Mouse (Mus musculus): ENCODE measurements at regions not wholly inside any gene's neighbourhood (a gene's known extent, or its start where the extent isn't known, plus 50 kb on each side); places are given as distances from the start of the nearest gene placed in this dataset.

GRCm38 (mm10) chr19:23075790-23076189 lies 65.2 kb upstream of the Klf9 start:
- no peak overlapping the region for H3K27ac ChIP-seq (ENCODE audit: low read depth, low read length)
- no peak overlapping the region for H3K9ac ChIP-seq (ENCODE audit: low read depth, low read length)
- WGBS = 35% methylated on average over 5 of the region's 5 CpGs
- DNase-seq (ENCODE audit: low spot score) (no peak), ATAC-seq (ENCODE audit: low FRiP score) (no peak)
- H3K4me2 ChIP-seq (replicated peaks; ENCODE audit: low read depth, low read length) = no peak overlapping the region
- H3K27me3 ChIP-seq (ENCODE audit: control insufficient read depth, insufficient read depth, low read length) = no peaks in the 10 kb centered on the region
- no peaks in the 10 kb centered on the region for H3K4me1 ChIP-seq (replicated peaks; ENCODE audit: control insufficient read depth, insufficient read depth, low read length)
- no peaks in the 10 kb centered on the region for H3K36me3 ChIP-seq (ENCODE audit: control insufficient read depth, insufficient read depth, low read length)
- H3K9me3 ChIP-seq (ENCODE audit: control insufficient read depth, low read length) = no peaks in the 10 kb centered on the region
- no peak overlapping the region for H3K4me3 ChIP-seq (ENCODE audit: low read depth, low read length)

GRCm38 (mm10) chr19:23085173-23085660 lies 55.8 kb upstream of the Klf9 start:
- H3K4me1 ChIP-seq (replicated peaks; ENCODE audit: control insufficient read depth, insufficient read depth, low read length) = no peaks in the 10 kb centered on the region
- no peak overlapping the region for H3K4me2 ChIP-seq (replicated peaks; ENCODE audit: low read depth, low read length)
- H3K36me3 ChIP-seq (ENCODE audit: control insufficient read depth, insufficient read depth, low read length) = no peaks in the 10 kb centered on the region
- H3K9me3 ChIP-seq (ENCODE audit: control insufficient read depth, low read length) = no peaks in the 10 kb centered on the region
- DNase-seq (ENCODE audit: low spot score) (no peak), ATAC-seq (ENCODE audit: low FRiP score) (no peak)
- 81% methylated on average over 7 of the region's 7 CpGs for WGBS
- no peak overlapping the region for H3K27ac ChIP-seq (ENCODE audit: low read depth, low read length)
- no peaks in the 10 kb centered on the region for H3K27me3 ChIP-seq (ENCODE audit: control insufficient read depth, insufficient read depth, low read length)
- no peak overlapping the region for H3K4me3 ChIP-seq (ENCODE audit: low read depth, low read length)
- H3K9ac ChIP-seq (ENCODE audit: low read depth, low read length) = no peak overlapping the region

- H3K27me3 ChIP-seq (ENCODE audit: control insufficient read depth, insufficient read depth, low read length) = no peaks in the 10 kb centered on the region
- DNase-seq (ENCODE audit: low spot score) (no peak), ATAC-seq (ENCODE audit: low FRiP score) (no peak)
- H3K9me3 ChIP-seq (ENCODE audit: control insufficient read depth, low read length) = no peaks in the 10 kb centered on the region
- H3K4me2 ChIP-seq (replicated peaks; ENCODE audit: low read depth, low read length) = no peak overlapping the region
- H3K27ac ChIP-seq (ENCODE audit: low read depth, low read length) = no peak overlapping the region
- no peaks in the 10 kb centered on the region for H3K36me3 ChIP-seq (ENCODE audit: control insufficient read depth, insufficient read depth, low read length)
- no peak overlapping the region for H3K4me3 ChIP-seq (ENCODE audit: low read depth, low read length)
- no peak overlapping the region for H3K9ac ChIP-seq (ENCODE audit: low read depth, low read length)
- H3K4me1 ChIP-seq (replicated peaks; ENCODE audit: control insufficient read depth, insufficient read depth, low read length) = no peaks in the 10 kb centered on the region
- WGBS = 84% methylated on average over 3 of the region's 3 CpGs
Observed at GRCm38 (mm10) chr19:23087575-23087974, 53.5 kb upstream of the Klf9 start.

GRCm38 (mm10) chr19:23089081-23089480 lies 51.9 kb upstream of the Klf9 start:
- Histone ChIP-seq H3K9me3 (ENCODE audit: control insufficient read depth, low read length) (no peaks in the 10 kb centered on the region), H3K27me3 (ENCODE audit: control insufficient read depth, insufficient read depth, low read length) (no peaks in the 10 kb centered on the region), H3K4me3 (ENCODE audit: low read depth, low read length) (no peak overlapping the region), H3K4me2 (replicated peaks; ENCODE audit: low read depth, low read length) (no peak overlapping the region), H3K27ac (ENCODE audit: low read depth, low read length) (no peak overlapping the region), H3K9ac (ENCODE audit: low read depth, low read length) (no peak overlapping the region), H3K36me3 (ENCODE audit: control insufficient read depth, insufficient read depth, low read length) (no peaks in the 10 kb centered on the region), H3K4me1 (replicated peaks; ENCODE audit: control insufficient read depth, insufficient read depth, low read length) (no peaks in the 10 kb centered on the region)
- DNase-seq (ENCODE audit: low spot score) (no peak), ATAC-seq (ENCODE audit: low FRiP score) (no peak)
- 92% methylated on average over 1 of the region's 1 CpGs for WGBS

- WGBS = 91% methylated on average over 8 of the region's 8 CpGs
- ATAC-seq (ENCODE audit: low FRiP score) = no peak
- H3K4me3 ChIP-seq (ENCODE audit: low read depth, low read length) = no peak overlapping the region
Observed at GRCm38 (mm10) chr19:23089761-23090514, 51.1 kb upstream of the Klf9 start.

More at GRCm38 (mm10) chr19:23089761-23090514, 51.1 kb upstream of the Klf9 start:
- no peak overlapping the region for H3K9ac ChIP-seq (ENCODE audit: low read depth, low read length)
- H3K27ac ChIP-seq (ENCODE audit: low read depth, low read length) = no peak overlapping the region
- H3K4me2 ChIP-seq (replicated peaks; ENCODE audit: low read depth, low read length) = no peak overlapping the region
- no peaks in the 10 kb centered on the region for H3K4me1 ChIP-seq (replicated peaks; ENCODE audit: control insufficient read depth, insufficient read depth, low read length)
- H3K27me3 ChIP-seq (ENCODE audit: control insufficient read depth, insufficient read depth, low read length) = no peaks in the 10 kb centered on the region
- DNase-seq (ENCODE audit: low spot score) = no peak
- no peaks in the 10 kb centered on the region for H3K9me3 ChIP-seq (ENCODE audit: control insufficient read depth, low read length)
- no peaks in the 10 kb centered on the region for H3K36me3 ChIP-seq (ENCODE audit: control insufficient read depth, insufficient read depth, low read length)

Measured in hindbrain, embryonic 11.5 days (tissue).